Mouse (Mus musculus) heart, adult 2 months (tissue): ENCODE data around the gene Fam111a.

Experiments used
- CTCF ChIP-seq: fragments of 200-600 bp; IDR thresholded peaks from 2 replicates; pipeline ENCODE4 v1.8.1; 2022; ENCODE audit warnings: antibody characterized with exemption, mild to moderate bottlenecking, moderate library complexity
- POLR2A ChIP-seq: fragments of 200-500 bp; IDR thresholded peaks from 2 replicates; pipeline ENCODE4 v1.6.1; 2011; ENCODE audit warnings: mild to moderate bottlenecking, low read depth, low read length, control low read depth; ENCODE audit not compliant: insufficient read depth

- no peak for TF ChIP-seq POLR2A
- TF ChIP-seq CTCF: no peak
Observed at GRCm38 (mm10) chr19:12638049-12638448, 92.5 kb downstream of the Fam111a start.
